Mouse (Mus musculus): ENCODE measurements at regions not wholly inside any gene's neighbourhood (a gene's known extent, or its start where the extent isn't known, plus 50 kb on each side); places are given as distances from the start of the nearest gene placed in this dataset.
"Not testable (repeated sequence)": the region's sequence is repeated elsewhere in the genome, so short reads cannot be mapped to it uniquely, and the experiment has no call there.

- no peak for DNase-seq (ENCODE audit: extremely low spot score, low spot score)
Measured at GRCm38 (mm10) chr12:9655794-9656193, 85.9 kb downstream of the Osr1 start.

DNA sequence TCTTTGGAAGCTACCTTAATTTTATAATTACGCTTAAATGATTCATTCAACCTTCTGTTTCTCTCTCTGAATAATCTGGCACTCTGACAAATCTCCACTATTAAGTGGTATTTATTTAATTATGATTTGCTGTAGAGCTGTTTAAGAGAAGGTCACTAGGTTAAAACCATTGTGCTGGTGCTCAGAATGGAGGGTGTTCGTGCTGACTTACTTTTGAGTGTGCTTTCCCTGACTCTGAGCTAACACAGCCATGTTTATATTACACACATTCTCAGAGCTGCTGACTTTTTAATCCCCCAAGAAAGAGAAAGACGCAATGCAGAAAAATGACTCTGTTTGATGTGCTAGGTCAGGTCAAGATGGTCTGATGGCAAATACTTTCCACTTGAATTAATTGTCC is 86.4 kb downstream of the Osr1 start:
- DNase-seq (ENCODE audit: extremely low spot score, low spot score), result no peak

DNA sequence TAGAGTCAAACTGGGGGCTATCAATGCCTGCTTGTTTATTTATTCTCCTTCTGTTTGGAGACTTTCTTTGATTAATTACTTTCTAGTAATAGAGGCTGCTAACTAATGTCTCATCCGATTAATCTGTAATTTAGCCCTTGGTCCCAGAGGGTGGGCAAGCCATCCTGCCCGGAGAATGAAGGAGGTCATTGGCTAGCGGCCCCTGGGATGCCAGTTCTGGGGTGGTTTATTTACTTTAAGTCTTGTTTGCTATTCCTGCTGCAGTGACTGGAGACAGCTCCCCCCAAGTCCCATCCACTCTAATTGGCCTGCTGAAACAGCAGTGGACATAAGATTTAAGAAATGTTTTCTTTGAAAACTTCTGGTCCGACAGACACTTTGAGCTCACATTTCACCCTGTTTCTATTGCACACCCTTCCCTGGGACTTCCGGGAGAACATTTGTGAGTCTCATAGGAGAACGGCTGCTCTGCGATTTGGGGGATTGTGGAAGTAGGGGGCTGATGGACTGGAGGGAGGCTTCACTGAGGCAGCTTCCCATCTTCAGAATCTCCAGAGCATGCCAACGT is 87.4 kb downstream of the Osr1 start:
- DNase-seq (ENCODE audit: extremely low spot score, low spot score), result no peak

GRCm38 (mm10) chr12:9657793-9658192 is 87.9 kb downstream of the Osr1 start:
- no peak for DNase-seq (ENCODE audit: extremely low spot score, low spot score)

DNA sequence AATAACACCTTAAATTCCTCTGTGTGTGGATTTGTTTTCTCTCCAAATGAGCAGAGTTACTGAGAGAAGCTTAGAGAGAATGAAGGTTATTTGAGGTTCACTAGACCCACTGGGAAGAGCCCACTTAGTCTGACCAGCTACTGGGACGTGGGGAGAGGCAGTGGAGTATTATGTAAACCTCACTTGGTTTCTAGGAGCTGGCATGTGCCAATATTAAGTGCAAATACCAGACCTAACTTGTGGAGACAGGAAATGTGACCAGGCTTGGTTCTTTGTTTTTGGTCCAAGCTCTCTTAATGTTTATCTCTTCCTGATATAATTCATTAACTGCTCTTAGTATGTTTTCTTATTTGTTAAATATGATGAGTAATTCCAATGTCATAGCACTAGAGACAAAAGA is 90.4 kb downstream of the Osr1 start:
- DNase-seq (ENCODE audit: extremely low spot score, low spot score), result no peak

DNA sequence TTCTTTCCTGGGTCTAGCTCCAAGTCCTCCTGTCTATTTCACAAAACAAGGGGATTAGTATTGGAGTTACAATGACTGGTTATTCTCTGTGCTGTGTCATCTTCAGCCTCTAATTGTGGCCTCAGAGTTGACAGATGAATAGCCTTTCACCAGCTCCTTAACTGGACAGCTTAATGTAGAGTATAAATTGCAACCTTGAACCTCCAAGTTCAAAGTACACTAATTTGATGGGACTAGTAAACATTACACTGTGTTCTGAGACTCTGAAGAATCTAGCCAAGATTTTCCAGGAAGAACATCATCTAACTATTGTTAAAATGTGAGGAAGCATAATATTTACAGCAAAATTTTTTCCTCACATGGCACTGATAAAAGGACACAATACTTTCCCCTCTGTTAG is 118.9 kb downstream of the Osr1 start:
- no peak for DNase-seq (ENCODE audit: extremely low spot score, low spot score)

- no peak for DNase-seq (ENCODE audit: extremely low spot score, low spot score)
Measured at GRCm38 (mm10) chr12:9689541-9689940, 119.6 kb downstream of the Osr1 start.

DNA sequence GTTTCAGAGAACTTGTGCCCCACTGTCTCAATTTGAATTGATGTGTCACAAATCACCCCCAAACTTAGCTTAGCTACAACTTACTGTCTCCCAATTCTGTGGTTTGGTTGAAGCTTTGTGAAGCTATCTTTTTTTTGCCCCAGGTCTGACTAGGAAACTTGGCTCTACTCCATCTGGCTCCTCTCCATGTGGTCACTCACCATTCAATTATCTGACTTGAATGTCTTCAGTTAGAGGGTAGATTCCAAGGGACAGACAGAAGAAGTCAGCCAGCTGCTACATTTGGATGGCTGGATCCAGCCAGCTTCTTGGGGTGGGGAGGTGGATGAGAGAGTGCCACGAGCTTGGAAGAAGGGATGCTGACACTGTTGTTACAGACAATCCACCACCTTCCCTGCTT is 163.0 kb downstream of the Osr1 start:
- no peak for DNase-seq (ENCODE audit: extremely low spot score, low spot score)

GRCm38 (mm10) chr12:9744709-9745395 is 174.9 kb downstream of the Osr1 start:
- DNase-seq (ENCODE audit: extremely low spot score, low spot score), result no peak

- DNase-seq (ENCODE audit: extremely low spot score, low spot score), result no peak
Measured at GRCm38 (mm10) chr12:9751261-9752078, 181.6 kb downstream of the Osr1 start.

DNA sequence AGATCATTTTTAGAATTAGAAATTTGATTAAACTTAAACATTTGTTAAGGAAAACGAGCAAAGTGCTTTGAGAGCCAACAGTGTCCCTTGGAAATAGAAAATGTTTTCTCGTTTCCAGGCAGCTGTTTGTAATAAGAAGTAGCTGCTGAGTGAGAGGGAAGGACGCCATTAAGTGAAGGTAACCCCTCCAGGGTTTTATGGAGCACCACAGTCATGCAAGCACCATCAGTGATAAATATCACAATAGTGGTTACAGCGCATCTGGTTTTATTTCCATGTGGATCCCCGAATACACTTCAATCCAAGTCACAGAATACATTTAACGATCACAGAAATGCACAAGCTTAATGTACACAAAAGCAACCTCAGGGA is 182.1 kb downstream of the Osr1 start:
- DNase-seq (ENCODE audit: extremely low spot score, low spot score), result no peak

DNA sequence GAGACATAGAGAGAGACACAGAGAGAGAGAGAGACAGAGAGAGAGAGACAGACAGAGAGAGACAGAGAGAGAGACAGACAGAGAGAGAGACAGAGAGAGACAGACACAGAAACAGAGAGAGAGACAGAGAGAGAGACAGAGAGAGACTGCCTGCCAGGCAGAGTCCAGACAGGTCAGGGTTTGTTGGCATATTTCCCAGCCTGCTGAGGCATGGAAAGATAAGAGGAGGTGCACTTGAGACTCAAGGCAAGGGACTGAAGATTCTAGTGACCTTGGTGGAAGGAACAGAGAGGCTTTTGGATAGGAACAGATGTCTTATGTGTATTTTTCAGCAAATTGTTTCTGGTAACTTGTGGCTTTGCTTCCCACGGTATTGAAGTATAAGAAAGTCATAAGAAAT is 186.5 kb downstream of the Osr1 start:
- no peak for DNase-seq (ENCODE audit: extremely low spot score, low spot score)

GRCm38 (mm10) chr12:9760818-9761217 is 190.9 kb downstream of the Osr1 start:
- DNase-seq (ENCODE audit: extremely low spot score, low spot score), result no peak

- not testable (repeated sequence) for DNase-seq (ENCODE audit: extremely low spot score, low spot score)
Measured at GRCm38 (mm10) chr12:9762291-9762811, 192.4 kb downstream of the Osr1 start.

DNA sequence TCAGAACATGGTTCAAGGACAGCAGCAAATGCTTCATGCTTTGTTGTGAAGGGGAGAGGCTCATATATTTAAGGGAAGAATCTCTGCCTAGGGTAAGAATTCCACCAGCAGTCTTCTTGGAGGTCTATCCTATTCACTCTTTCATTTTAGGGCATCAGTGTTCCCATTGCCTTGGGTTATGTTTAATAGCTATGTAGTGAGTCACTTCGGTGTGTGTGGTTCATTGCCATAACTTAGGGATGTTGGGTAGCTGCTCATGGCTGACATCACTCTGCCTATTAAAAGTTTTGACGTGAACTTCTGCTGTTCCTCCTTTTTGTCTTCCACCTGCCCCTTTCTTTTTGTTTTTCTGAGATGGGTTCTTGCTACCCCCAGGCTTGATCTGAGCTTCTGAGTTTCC is 192.9 kb downstream of the Osr1 start:
- no peak for DNase-seq (ENCODE audit: extremely low spot score, low spot score)

- no peak for DNase-seq (ENCODE audit: extremely low spot score, low spot score)
Measured at GRCm38 (mm10) chr12:9770908-9771307, 201.0 kb downstream of the Osr1 start.

DNA sequence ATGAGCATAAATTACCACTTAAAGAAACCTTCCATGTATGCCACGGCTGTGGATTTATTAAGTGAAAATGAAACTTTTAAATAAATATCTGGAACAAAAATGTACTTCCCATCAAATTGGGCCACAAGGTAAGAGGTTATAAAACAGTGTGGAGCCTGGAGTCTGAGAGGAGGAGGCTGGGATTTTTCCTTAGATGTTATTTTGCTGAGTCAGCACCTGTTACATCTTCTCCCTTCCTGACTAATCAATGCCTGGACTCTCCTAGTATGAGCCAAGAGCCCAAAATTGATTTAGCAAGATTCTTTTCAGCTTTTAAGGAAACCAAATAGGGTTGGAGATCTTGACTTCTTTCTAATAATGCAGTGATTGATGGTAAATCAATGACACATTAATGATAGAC is 203.0 kb downstream of the Osr1 start:
- DNase-seq (ENCODE audit: extremely low spot score, low spot score), result no peak

- DNase-seq (ENCODE audit: extremely low spot score, low spot score), result no peak
Measured at GRCm38 (mm10) chr12:9802284-9802683, 232.4 kb downstream of the Osr1 start.

DNA sequence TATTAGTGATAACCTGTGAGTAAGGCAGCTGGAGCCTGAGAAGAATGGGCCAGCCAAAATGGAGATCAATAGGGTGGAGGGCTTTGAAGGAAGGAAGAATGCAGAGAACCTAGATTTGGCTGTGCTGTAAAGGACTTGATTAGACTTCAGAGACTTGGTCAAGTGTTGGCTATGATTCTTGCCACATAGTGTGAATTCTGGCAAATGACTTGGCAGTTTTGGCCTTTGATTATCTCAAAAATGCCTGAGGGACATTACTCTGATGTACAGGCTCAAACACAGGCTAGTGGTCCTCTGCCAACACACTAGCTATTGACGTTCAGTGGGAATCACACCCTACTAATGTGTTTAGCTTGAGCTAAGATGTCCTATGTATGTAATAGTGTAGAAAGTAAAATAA is 237.5 kb downstream of the Osr1 start:
- no peak for DNase-seq (ENCODE audit: extremely low spot score, low spot score)

GRCm38 (mm10) chr12:9833273-9833672 is 263.4 kb downstream of the Osr1 start:
- DNase-seq (ENCODE audit: extremely low spot score, low spot score), result no peak

- no peak for DNase-seq (ENCODE audit: extremely low spot score, low spot score)
Measured at GRCm38 (mm10) chr12:9839198-9839845, 269.4 kb downstream of the Osr1 start.

DNA sequence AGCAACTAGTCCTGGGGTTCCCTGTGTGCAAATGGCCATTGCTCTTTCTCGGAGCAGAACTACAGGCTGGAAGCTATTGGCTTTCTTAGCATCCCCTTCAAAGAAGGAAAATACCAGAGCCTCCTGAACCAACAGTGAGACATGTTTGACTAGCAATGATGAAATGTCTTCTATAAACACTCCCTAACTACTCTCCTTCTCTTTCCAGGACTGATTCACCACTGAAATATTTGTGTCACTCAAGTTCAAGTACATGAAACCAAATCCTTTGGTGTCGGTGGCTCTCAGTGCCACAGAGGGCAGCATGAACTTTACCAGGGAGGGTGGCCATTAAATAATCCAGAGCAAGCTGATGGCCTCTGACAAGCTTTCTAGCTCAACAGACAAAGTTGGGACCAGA is 270.0 kb downstream of the Osr1 start:
- DNase-seq (ENCODE audit: extremely low spot score, low spot score), result no peak
